Mouse (Mus musculus) lung, embryonic 16.5 days (tissue): ENCODE measurements at regions not wholly inside any gene's neighbourhood (a gene's known extent, or its start where the extent isn't known, plus 50 kb on each side); places are given as distances from the start of the nearest gene placed in this dataset.

Experiments used
- ATAC-seq: fragments of 200-750 bp; cut with Nextera tagmentation; 2 replicates; pipeline ENCODE4 v1.8.0; 2017; ENCODE audit warnings: low read depth, mild to moderate bottlenecking, moderate library complexity
- H3K27ac ChIP-seq: fragments of 300-500 bp; sonication (generic); 2 replicates; pipeline ENCODE4 v1.5.1; 2014; ENCODE audit warnings: mild to moderate bottlenecking, control low read depth, low read length
- H3K27me3 ChIP-seq: fragments of 300-500 bp; sonication (generic); 2 replicates; pipeline ENCODE4 v1.6.1; 2014; ENCODE audit warnings: low read depth, low read length, mixed read lengths; ENCODE audit not compliant: control insufficient read depth, insufficient read depth
- H3K36me3 ChIP-seq: fragments of 300-500 bp; sonication (generic); 2 replicates; pipeline ENCODE4 v1.6.1; 2014; ENCODE audit warnings: low read length; ENCODE audit not compliant: control insufficient read depth, insufficient read depth
- H3K4me1 ChIP-seq: fragments of 300-500 bp; sonication (generic); replicated peaks from 2 replicates; pipeline ENCODE4 v1.6.1; 2014; ENCODE audit warnings: low read length, mixed read lengths; ENCODE audit not compliant: control insufficient read depth, insufficient read depth
- H3K4me2 ChIP-seq: fragments of 300-500 bp; sonication (generic); 2 replicates; pipeline ENCODE4 v1.6.1; 2014; ENCODE audit warnings: low read depth, low read length, control low read depth
- H3K4me3 ChIP-seq: fragments of 300-500 bp; sonication (generic); 2 replicates; pipeline ENCODE4 v1.5.1; 2014; ENCODE audit warnings: mild to moderate bottlenecking, low read length, control low read depth
- H3K9ac ChIP-seq: fragments of 300-500 bp; sonication (generic); 2 replicates; pipeline ENCODE4 v1.6.1; 2014; ENCODE audit warnings: low read length, control low read depth
- H3K9me3 ChIP-seq: fragments of 300-500 bp; sonication (generic); 2 replicates; pipeline ENCODE4 v1.6.1; 2016; ENCODE audit warnings: low read length; ENCODE audit not compliant: control insufficient read depth
- WGBS: fragments of 180-500 bp; shearing (Covaris S2); extraction: QIAGEN DNeasy Blood & Tissue Kit; methylation state at CpG from one replicate; pipeline ENCODE4 v1.1.7; 2014; 5-methylcytosine and 5-hydroxymethylcytosine counted together

DNA sequence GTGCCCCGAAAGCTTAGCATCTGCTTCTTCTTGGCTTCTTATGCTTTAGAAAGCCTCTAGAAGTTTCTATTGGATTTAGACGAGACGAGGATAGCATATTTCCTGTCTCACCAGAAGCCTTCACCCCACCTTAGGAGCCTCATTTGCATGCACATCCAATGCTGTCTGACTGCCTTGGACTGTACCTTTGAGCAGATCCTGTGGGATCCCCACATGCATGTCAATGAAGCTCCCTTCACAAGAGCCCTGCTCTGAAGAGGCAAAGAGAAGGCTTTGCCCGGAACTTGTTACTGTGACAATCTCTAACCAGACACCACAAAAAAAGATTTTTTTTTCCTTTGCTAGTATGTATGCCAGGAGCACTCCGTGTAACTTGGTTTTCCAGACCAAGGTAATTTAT is 171.3 kb downstream of the Faxc start:
- H3K9me3 ChIP-seq = no peaks in the 10 kb centered on the region
- H3K4me1 ChIP-seq = no peaks in the 10 kb centered on the region
- no peak for ATAC-seq
- no peak overlapping the region for H3K9ac ChIP-seq
- H3K27ac ChIP-seq = no peak overlapping the region
- H3K36me3 ChIP-seq = no peaks in the 10 kb centered on the region
- 75% methylated on average over 5 of the region's 5 CpGs for WGBS
- H3K27me3 ChIP-seq = no peaks in the 10 kb centered on the region
- no peak overlapping the region for H3K4me3 ChIP-seq
- H3K4me2 ChIP-seq = no peak overlapping the region

- Histone ChIP-seq H3K4me2 (no peak overlapping the region), H3K4me3 (no peak overlapping the region), H3K4me1 (no peaks in the 10 kb centered on the region), H3K9ac (no peak overlapping the region), H3K36me3 (no peaks in the 10 kb centered on the region), H3K27ac (no peak overlapping the region), H3K9me3 (no peaks in the 10 kb centered on the region), H3K27me3 (no peaks in the 10 kb centered on the region)
- 54% methylated on average over 8 of the region's 8 CpGs for WGBS
- ATAC-seq = no peak
These were observed 172.0 kb downstream of the Faxc start for GRCm38 (mm10) chr4:22103001-22103587.

- H3K4me3 ChIP-seq = no peak overlapping the region
- H3K36me3 ChIP-seq = no peaks in the 10 kb centered on the region
- no peak for ATAC-seq
- H3K4me1 ChIP-seq = no peaks in the 10 kb centered on the region
- H3K9ac ChIP-seq = no peak overlapping the region
- 69% methylated on average over 9 of the region's 9 CpGs for WGBS
- H3K27ac ChIP-seq = no peak overlapping the region
- H3K9me3 ChIP-seq = no peaks in the 10 kb centered on the region
- H3K4me2 ChIP-seq = no peak overlapping the region
- no peaks in the 10 kb centered on the region for H3K27me3 ChIP-seq
These were observed 175.8 kb downstream of the Faxc start for GRCm38 (mm10) chr4:22106883-22107282.

DNA sequence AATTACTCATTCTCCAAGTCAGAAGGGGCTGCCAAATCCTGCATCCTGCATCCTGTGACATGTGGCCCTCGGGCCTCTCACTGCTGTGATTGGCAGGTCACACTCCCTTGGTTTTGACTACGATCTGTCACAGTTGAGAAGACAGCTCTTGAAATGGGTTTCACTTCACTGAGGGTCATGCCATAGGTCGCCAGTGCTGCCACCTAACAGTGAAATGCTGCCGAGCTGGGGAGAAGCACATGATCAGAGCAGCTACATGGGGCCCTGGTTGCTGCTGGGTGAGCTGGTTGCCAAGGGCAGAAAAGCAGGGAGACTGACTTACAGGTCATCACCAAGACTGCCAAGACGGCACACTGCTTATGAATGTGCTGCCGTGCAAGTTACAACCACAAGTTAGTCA is 178.3 kb downstream of the Faxc start:
- Histone ChIP-seq H3K4me1 (no peaks in the 10 kb centered on the region), H3K9me3 (no peaks in the 10 kb centered on the region), H3K36me3 (no peaks in the 10 kb centered on the region), H3K27ac (no peak overlapping the region), H3K4me3 (no peak overlapping the region), H3K27me3 (no peaks in the 10 kb centered on the region), H3K9ac (no peak overlapping the region), H3K4me2 (no peak overlapping the region)
- no peak for ATAC-seq
- 32% methylated on average over 6 of the region's 6 CpGs for WGBS

GRCm38 (mm10) chr4:22110400-22110799 is 179.3 kb downstream of the Faxc start:
- ATAC-seq = no peak
- Histone ChIP-seq H3K27ac (no peak overlapping the region), H3K4me3 (no peak overlapping the region), H3K9me3 (no peaks in the 10 kb centered on the region), H3K36me3 (no peaks in the 10 kb centered on the region), H3K4me2 (no peak overlapping the region), H3K27me3 (no peaks in the 10 kb centered on the region), H3K4me1 (no peaks in the 10 kb centered on the region), H3K9ac (no peak overlapping the region)
- WGBS = 28% methylated on average over 8 of the region's 8 CpGs

GRCm38 (mm10) chr4:22112209-22112608 is 181.1 kb downstream of the Faxc start:
- H3K9me3 ChIP-seq = no peaks in the 10 kb centered on the region
- no peaks in the 10 kb centered on the region for H3K36me3 ChIP-seq
- no peak overlapping the region for H3K9ac ChIP-seq
- ATAC-seq = no peak
- H3K27me3 ChIP-seq = no peaks in the 10 kb centered on the region
- no peak overlapping the region for H3K27ac ChIP-seq
- H3K4me2 ChIP-seq = no peak overlapping the region
- H3K4me3 ChIP-seq = no peak overlapping the region
- H3K4me1 ChIP-seq = no peaks in the 10 kb centered on the region
- WGBS = 47% methylated on average over 5 of the region's 5 CpGs

DNA sequence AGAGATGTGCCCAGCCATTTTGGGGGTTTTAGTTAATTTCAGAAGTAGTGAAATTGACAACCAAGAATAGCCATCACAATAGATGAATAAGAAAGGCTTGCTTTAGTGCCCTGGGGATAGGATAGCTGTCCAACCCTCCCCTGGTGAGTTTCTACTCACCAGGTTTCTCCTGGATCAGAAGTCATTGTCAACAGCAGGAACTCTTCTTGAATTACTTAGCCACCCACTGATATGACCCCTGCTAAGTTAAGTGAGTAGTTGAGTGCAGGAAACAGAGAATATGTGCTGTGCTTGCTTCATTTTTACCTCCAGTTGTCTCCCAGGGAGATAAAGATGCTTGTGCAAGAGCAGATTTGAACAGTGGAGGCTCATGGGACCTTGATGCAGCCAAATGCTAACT is 183.3 kb downstream of the Faxc start:
- Histone ChIP-seq H3K36me3 (no peaks in the 10 kb centered on the region), H3K4me1 (no peaks in the 10 kb centered on the region), H3K27ac (no peak overlapping the region), H3K9ac (no peak overlapping the region), H3K4me3 (no peak overlapping the region), H3K27me3 (no peaks in the 10 kb centered on the region), H3K4me2 (no peak overlapping the region), H3K9me3 (no peaks in the 10 kb centered on the region)
- ATAC-seq = no peak

DNA sequence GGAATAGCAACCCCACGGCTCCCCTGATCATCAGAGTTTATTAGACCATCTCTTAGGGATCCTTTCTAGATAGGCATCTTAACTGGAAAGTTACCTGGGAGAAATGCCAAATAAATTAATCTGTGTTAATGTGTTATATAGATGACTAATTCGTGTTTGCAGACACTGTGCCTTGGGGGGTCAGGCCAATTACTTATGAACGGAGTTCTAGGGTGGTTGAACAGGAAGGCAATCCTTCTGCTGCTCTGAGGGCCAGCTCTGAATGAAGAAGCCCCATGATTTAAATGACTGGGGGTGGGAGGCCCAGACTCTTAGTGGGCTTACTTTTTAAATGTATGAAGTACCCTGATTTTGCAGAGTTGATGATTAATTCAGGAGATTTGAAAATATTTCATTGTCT is 188.7 kb downstream of the Faxc start:
- Histone ChIP-seq H3K9ac (no peak overlapping the region), H3K4me2 (no peak overlapping the region), H3K27ac (no peak overlapping the region), H3K36me3 (no peaks in the 10 kb centered on the region), H3K27me3 (no peaks in the 10 kb centered on the region), H3K4me3 (no peak overlapping the region), H3K4me1 (no peaks in the 10 kb centered on the region), H3K9me3 (no peaks in the 10 kb centered on the region)
- ATAC-seq = no peak
- 37% methylated on average over 3 of the region's 3 CpGs for WGBS

- ATAC-seq = no peak
These were observed 189.8 kb downstream of the Faxc start for GRCm38 (mm10) chr4:22120953-22121352.

GRCm38 (mm10) chr4:22121397-22121796 is 190.3 kb downstream of the Faxc start:
- H3K4me2 ChIP-seq = no peak overlapping the region

More at GRCm38 (mm10) chr4:22120953-22121352, 189.8 kb downstream of the Faxc start:
- Histone ChIP-seq H3K9me3 (no peaks in the 10 kb centered on the region), H3K27me3 (no peaks in the 10 kb centered on the region), H3K9ac (no peak overlapping the region), H3K4me2 (no peak overlapping the region), H3K36me3 (no peaks in the 10 kb centered on the region), H3K4me1 (no peaks in the 10 kb centered on the region), H3K4me3 (no peak overlapping the region), H3K27ac (no peak overlapping the region)
- WGBS = 11% methylated on average over 3 of the region's 3 CpGs

More at GRCm38 (mm10) chr4:22121397-22121796, 190.3 kb downstream of the Faxc start:
- no peaks in the 10 kb centered on the region for H3K9me3 ChIP-seq
- H3K4me1 ChIP-seq = no peaks in the 10 kb centered on the region
- 58% methylated on average over 2 of the region's 2 CpGs for WGBS
- no peaks in the 10 kb centered on the region for H3K36me3 ChIP-seq
- ATAC-seq = no peak
- H3K9ac ChIP-seq = no peak overlapping the region
- no peak overlapping the region for H3K4me3 ChIP-seq
- H3K27ac ChIP-seq = no peak overlapping the region
- H3K27me3 ChIP-seq = no peaks in the 10 kb centered on the region
